Mouse (Mus musculus) sigmoid colon, adult 10 weeks (tissue): ENCODE data around the gene Scgb1b7. TPM values are rescaled to one million over a fixed set of nuclear protein-coding genes. Genes with fewer than 3 reads are reported as not detected.

Experiments
- polyA plus RNA-seq: library from polyadenylated mRNA; stranded (reverse); fragments of 350-450 nt; fragmentation: Illumina TruSeq; extraction: RNeasy Lipid Tissue Mini Kit (QIAGEN cat#74804); gene quantifications from one replicate; pipeline ENCODE4 v1.2.3, GENCODE M21; 2014; ENCODE audit warnings: low read depth, low replicate concordance

Gene Scgb1b7
- not detected for polyA plus RNA-seq

DNA sequence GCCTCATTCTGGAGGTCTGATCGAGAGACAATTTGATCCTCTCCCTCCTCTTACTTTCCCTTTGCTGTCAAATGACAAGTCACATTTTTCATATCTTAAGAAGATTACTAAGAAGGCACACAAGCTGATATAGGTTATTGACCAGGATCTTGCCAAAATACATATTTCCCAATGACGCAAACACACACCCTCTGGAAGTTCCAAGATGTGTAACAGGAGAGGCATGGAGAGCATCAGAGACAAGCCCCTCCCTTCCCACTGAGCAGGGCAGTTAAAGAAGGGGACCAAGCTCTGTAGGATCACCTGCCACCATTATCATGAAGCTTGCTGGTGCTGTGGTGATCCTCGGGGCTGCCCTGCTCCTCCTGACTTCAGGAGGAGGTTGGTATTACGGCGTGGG is at the start of gene Scgb1b7:
Scgb1b7 (plus strand) TSS at position 301 of the 400 bp plus-strand sequence.

GRCm38 (mm10) chr7:31705657-31706056 is 6.8 kb upstream of the Scgb1b7 start, which contains the start of gene Scgb2b7:
Gene Scgb2b7 (minus strand): TSS chr7:31705757.

Other genes starting within 250 kb of the Scgb1b7 start
- gene Scgb2b7, start 6.9 kb upstream of the Scgb1b7 start, polyA plus RNA-seq: 4.5 TPM